Mouse (Mus musculus): ENCODE results near the gene Mgst3. TPM values are rescaled to one million over a fixed set of nuclear protein-coding genes. Genes with fewer than 3 reads are reported as not detected.
"Not testable (repeated sequence)": the region's sequence is repeated elsewhere in the genome, so short reads cannot be mapped to it uniquely, and the experiment has no call there.

Gene Mgst3
- total RNA-seq, 2 experiments from 2014 or later, result 186 to 187 TPM

GRCm38 (mm10) chr1:167369905-167370304 lies 23.7 kb downstream of the Mgst3 start:
- DNase-seq (ENCODE audit: extremely low spot score in 1 of 2, low spot score in 2 of 2), result peak; percentile 65 to 89
- intact Hi-C loops (cut with DNase I), result loop anchor here (2.0 kb wide), 1 partner anchor 25 kb away; no protein-coding TSS in a partner anchor

- intact Hi-C loops (cut with DNase I), result no loop called here
- DNase-seq (ENCODE audit: extremely low spot score in 1 of 2, low spot score in 2 of 2), result no peak
These were observed 25.1 kb downstream of the Mgst3 start for GRCm38 (mm10) chr1:167368513-167368912.

- intact Hi-C loops (cut with DNase I), result no loop called here
- no peak for DNase-seq (ENCODE audit: extremely low spot score in 1 of 2, low spot score in 2 of 2)
These were observed 25.6 kb downstream of the Mgst3 start for GRCm38 (mm10) chr1:167368018-167368417.

GRCm38 (mm10) chr1:167366621-167367020 lies 27.0 kb downstream of the Mgst3 start:
- DNase-seq (ENCODE audit: extremely low spot score in 1 of 2, low spot score in 2 of 2), result no peak
- intact Hi-C loops (cut with DNase I), result no loop called here

GRCm38 (mm10) chr1:167365808-167366207 lies 27.8 kb downstream of the Mgst3 start:
- no peak for DNase-seq (ENCODE audit: extremely low spot score in 1 of 2, low spot score in 2 of 2)
- intact Hi-C loops (cut with DNase I), result no loop called here

- intact Hi-C loops (cut with DNase I), result no loop called here
These were observed 30.3 kb downstream of the Mgst3 start for GRCm38 (mm10) chr1:167363322-167363721.

GRCm38 (mm10) chr1:167362819-167363218 lies 30.8 kb downstream of the Mgst3 start:
- intact Hi-C loops (cut with DNase I), result no loop called here
- DNase-seq (ENCODE audit: extremely low spot score in 1 of 2, low spot score in 2 of 2), result no peak

More at GRCm38 (mm10) chr1:167363322-167363721, 30.3 kb downstream of the Mgst3 start:
- DNase-seq (ENCODE audit: extremely low spot score in 1 of 2, low spot score in 2 of 2), result no peak

- intact Hi-C loops (cut with DNase I), result no loop called here
- DNase-seq (ENCODE audit: extremely low spot score in 1 of 2, low spot score in 2 of 2), result no peak
These were observed 33.4 kb downstream of the Mgst3 start for GRCm38 (mm10) chr1:167360268-167360667.

GRCm38 (mm10) chr1:167358731-167359130 lies 34.9 kb downstream of the Mgst3 start:
- intact Hi-C loops (cut with DNase I), result no loop called here
- DNase-seq (ENCODE audit: extremely low spot score in 1 of 2, low spot score in 2 of 2), result no peak

- intact Hi-C loops (cut with DNase I), result no loop called here
- no peak for DNase-seq (ENCODE audit: extremely low spot score in 1 of 2, low spot score in 2 of 2)
These were observed 36.3 kb downstream of the Mgst3 start for GRCm38 (mm10) chr1:167357387-167357786.

- intact Hi-C loops (cut with DNase I), result no loop called here
- no peak for DNase-seq (ENCODE audit: extremely low spot score in 1 of 2, low spot score in 2 of 2)
These were observed 41.2 kb downstream of the Mgst3 start for GRCm38 (mm10) chr1:167352403-167352802.

GRCm38 (mm10) chr1:167350597-167351415 lies 42.8 kb downstream of the Mgst3 start:
- DNase-seq (ENCODE audit: extremely low spot score in 1 of 2, low spot score in 2 of 2), result no peak
- intact Hi-C loops (cut with DNase I), result no loop called here

- peak; percentile 85 to 93 for DNase-seq (ENCODE audit: extremely low spot score in 1 of 2, low spot score in 2 of 2)
- intact Hi-C loops (cut with DNase I), result no loop called here
These were observed 43.6 kb downstream of the Mgst3 start, which contains the start of gene Aldh9a1 for GRCm38 (mm10) chr1:167349815-167350596. Gene Aldh9a1 (plus strand): TSS chr1:167349991.

GRCm38 (mm10) chr1:167349206-167349605 lies 44.4 kb downstream of the Mgst3 start:
- DNase-seq (ENCODE audit: extremely low spot score in 1 of 2, low spot score in 2 of 2); intact Hi-C loops (cut with DNase I): not testable (repeated sequence)

- intact Hi-C loops (cut with DNase I); DNase-seq (ENCODE audit: extremely low spot score in 1 of 2, low spot score in 2 of 2): not testable (repeated sequence)
These were observed 47.6 kb downstream of the Mgst3 start for GRCm38 (mm10) chr1:167345994-167346520.

- DNase-seq (ENCODE audit: extremely low spot score in 1 of 2, low spot score in 2 of 2), result no peak
- intact Hi-C loops (cut with DNase I), result no loop called here
These were observed 50.8 kb downstream of the Mgst3 start for GRCm38 (mm10) chr1:167342831-167343230.

GRCm38 (mm10) chr1:167340910-167341528 lies 52.6 kb downstream of the Mgst3 start:
- intact Hi-C loops (cut with DNase I), result no loop called here
- DNase-seq (ENCODE audit: extremely low spot score in 1 of 2, low spot score in 2 of 2), result no peak

- DNase-seq (ENCODE audit: extremely low spot score in 1 of 2, low spot score in 2 of 2), result no peak
- intact Hi-C loops (cut with DNase I), result no loop called here
These were observed 53.4 kb downstream of the Mgst3 start for GRCm38 (mm10) chr1:167340111-167340787.

Measured in left cerebral cortex, postnatal 10 days (tissue).